Mouse (Mus musculus) naive thymus-derived CD4-positive, alpha-beta T cell, adult 5 months (primary cell): ENCODE measurements around the gene Mrpl58. TPM values are rescaled to one million over a fixed set of nuclear protein-coding genes. Genes with fewer than 3 reads are reported as not detected.

Experiments used
- polyA plus RNA-seq: library from polyadenylated mRNA; unstranded; fragments of 100-300 nt; shearing (Covaris generic); gene quantifications from one replicate; pipeline ENCODE4 v1.2.1, GENCODE M21; 2017

Gene Mrpl58
- 102 TPM for polyA plus RNA-seq

DNA sequence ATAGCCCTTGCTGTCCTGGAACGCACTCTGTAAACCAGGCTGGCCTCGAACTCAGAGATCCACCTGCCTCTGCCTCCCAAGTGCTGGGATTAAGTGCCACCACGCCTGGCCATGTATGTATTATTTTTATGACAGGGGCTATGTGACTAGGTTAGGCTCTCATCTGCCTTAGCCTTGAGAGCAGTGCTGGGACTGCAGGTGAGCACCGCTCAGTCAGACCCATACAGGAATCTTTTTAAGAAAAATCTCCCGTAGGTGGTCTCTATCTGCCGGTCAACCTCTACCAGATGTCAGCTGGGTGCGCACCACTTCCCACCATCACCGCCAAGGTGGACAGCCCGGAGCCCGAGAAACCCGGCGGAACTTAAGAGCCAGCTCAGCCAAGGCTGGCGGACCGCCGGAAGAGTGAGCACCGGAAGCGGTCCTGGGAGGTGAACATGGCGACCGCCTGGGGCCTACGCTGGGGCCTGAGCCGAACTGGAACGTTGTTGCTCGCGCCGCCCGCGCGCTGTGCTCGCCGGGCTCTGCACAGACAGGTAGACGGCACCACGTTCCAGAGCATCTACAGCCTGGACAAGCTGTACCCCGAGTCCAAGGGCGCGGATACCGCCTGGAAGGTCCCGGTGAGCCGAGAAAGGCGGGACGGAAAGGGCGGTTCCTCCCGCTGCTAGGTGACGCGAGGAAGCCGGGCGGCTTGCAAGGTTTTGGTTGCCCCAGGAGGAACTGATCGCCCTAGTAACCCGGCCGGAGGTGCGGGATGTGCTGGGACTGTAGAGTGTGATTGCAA lies at the start of gene Mrpl58:
Gene Mrpl58 (plus strand): TSS at position 415 of the 787 bp plus-strand sequence.

GRCm38 (mm10) chr11:115367395-115367944 lies 36.1 kb upstream of the Mrpl58 start, which contains the start of gene Hid1:
Gene Hid1 (minus strand): TSS chr11:115367756.

GRCm38 (mm10) chr11:115381743-115382539 lies 21.6 kb upstream of the Mrpl58 start, which contains the start of gene Cdr2l:
Gene Cdr2l (plus strand): TSS chr11:115381916.

GRCm38 (mm10) chr11:115419531-115420237 lies 16.1 kb downstream of the Mrpl58 start, which contains the start of the genes Atp5h and Kctd2:
Gene Atp5h (minus strand): TSS chr11:115419962.
Gene Kctd2 (plus strand): TSS chr11:115420128.

DNA sequence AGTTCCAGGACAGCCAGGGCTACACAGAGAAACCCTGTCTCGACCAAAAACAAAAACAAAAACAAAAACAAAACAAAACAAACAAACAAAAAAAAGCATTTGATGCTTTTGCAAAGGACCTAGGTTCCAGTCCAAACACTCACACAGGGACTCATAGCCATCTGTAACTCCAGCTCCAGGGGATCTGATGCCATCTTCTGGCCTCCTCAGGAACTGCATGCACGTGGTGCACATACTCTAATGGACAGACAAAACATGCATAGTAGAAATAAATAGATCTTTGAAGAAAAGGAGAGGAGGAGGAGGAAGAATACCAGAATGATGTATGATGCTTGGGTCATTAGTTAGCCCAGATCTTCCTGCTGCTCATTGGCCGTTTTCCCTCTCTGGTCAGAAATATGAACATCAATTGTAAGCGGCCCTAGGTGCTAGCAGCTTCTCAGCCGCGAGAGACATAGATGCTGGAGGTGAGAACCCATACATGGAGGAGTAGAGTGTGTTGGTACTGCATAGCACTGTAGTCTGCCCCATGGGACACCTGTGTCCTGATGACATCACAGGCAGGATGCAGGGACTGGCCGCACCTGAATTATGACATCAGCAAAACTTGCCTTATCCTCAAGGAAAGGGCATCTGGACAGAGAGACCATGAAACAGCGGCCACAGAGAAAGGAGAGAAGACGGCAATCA lies 36.5 kb downstream of the Mrpl58 start, which contains the start of gene Trim80:
Gene Trim80 (plus strand): TSS at position 640 of the 690 bp plus-strand sequence.

Other genes with a start within 250 kb of the Mrpl58 start
- 167 TPM for gene Slc9a3r1, start 240.4 kb upstream of the Mrpl58 start, polyA plus RNA-seq
- gene Tmem104, start 216.3 kb upstream of the Mrpl58 start, polyA plus RNA-seq, result 11.7 TPM
- gene Nat9, start 215.9 kb upstream of the Mrpl58 start, polyA plus RNA-seq, result 9.5 TPM
- not detected for gene Grin2c, start 136.5 kb upstream of the Mrpl58 start, polyA plus RNA-seq
- gene Fdxr, start 126.7 kb upstream of the Mrpl58 start, polyA plus RNA-seq, result 16.2 TPM
- gene Fads6, start 106.1 kb upstream of the Mrpl58 start, polyA plus RNA-seq, result 0.27 TPM
- gene Otop2, start 96.6 kb upstream of the Mrpl58 start, polyA plus RNA-seq, result not detected
- not detected for gene Ush1g, start 81.7 kb upstream of the Mrpl58 start, polyA plus RNA-seq
- gene Otop3, start 69.0 kb upstream of the Mrpl58 start, polyA plus RNA-seq, result not detected
- 60.2 TPM for gene Hid1, start 36.0 kb upstream of the Mrpl58 start, polyA plus RNA-seq
- 0.55 TPM for gene Cdr2l, start 21.8 kb upstream of the Mrpl58 start, polyA plus RNA-seq
- 486 TPM for gene Atp5h, start 16.2 kb downstream of the Mrpl58 start, polyA plus RNA-seq
- gene Kctd2, start 16.4 kb downstream of the Mrpl58 start, polyA plus RNA-seq, result 106 TPM
- not detected for gene Trim80, start 36.8 kb downstream of the Mrpl58 start, polyA plus RNA-seq
- gene Slc16a5, start 58.7 kb downstream of the Mrpl58 start, polyA plus RNA-seq, result 14.1 TPM
- 65.1 TPM for gene Armc7, start 71.9 kb downstream of the Mrpl58 start, polyA plus RNA-seq
- 244 TPM for gene Nt5c, start 88.1 kb downstream of the Mrpl58 start, polyA plus RNA-seq
- 310 TPM for gene Jpt1, start 110.6 kb downstream of the Mrpl58 start, polyA plus RNA-seq
- 541 TPM for gene Sumo2, start 132.5 kb downstream of the Mrpl58 start, polyA plus RNA-seq
- gene Nup85, start 160.7 kb downstream of the Mrpl58 start, polyA plus RNA-seq, result 76.6 TPM
- gene Mrps7, start 200.2 kb downstream of the Mrpl58 start, polyA plus RNA-seq, result 62.9 TPM
- 51.5 TPM for gene Gga3, start 200.3 kb downstream of the Mrpl58 start, polyA plus RNA-seq
- gene Mif4gd, start 209.2 kb downstream of the Mrpl58 start, polyA plus RNA-seq, result 168 TPM
- 27.4 TPM for gene Slc25a19, start 224.5 kb downstream of the Mrpl58 start, polyA plus RNA-seq